Mouse (Mus musculus) left cerebral cortex, adult 9 months (tissue): ENCODE data around the gene Pi4k2b.
"Not testable (repeated sequence)": the region's sequence is repeated elsewhere in the genome, so short reads cannot be mapped to it uniquely, and the experiment has no call there.

Source experiments
- DNase-seq, 2 experiments: peaks; one replicate each; pipeline ENCODE4 v3.0.0; 2022; ENCODE audit warnings: low spot score in 2 of 2

The Pi4k2b gene

GRCm38 (mm10) chr5:52776466-52777354, 35.3 kb downstream of the Pi4k2b start:
- DNase-seq, result not testable (repeated sequence)

GRCm38 (mm10) chr5:52782523-52783250, 41.3 kb downstream of the Pi4k2b start:
- DNase-seq, result peak; percentile 54 to 90

GRCm38 (mm10) chr5:52783251-52783620, 41.9 kb downstream of the Pi4k2b start:
- no peak for DNase-seq

- no peak for DNase-seq
Observed at GRCm38 (mm10) chr5:52783957-52784356, 42.6 kb downstream of the Pi4k2b start.

- no peak for DNase-seq
Observed at GRCm38 (mm10) chr5:52786556-52787322, 45.4 kb downstream of the Pi4k2b start.

GRCm38 (mm10) chr5:52793230-52793629, 51.9 kb downstream of the Pi4k2b start:
- DNase-seq, result no peak

GRCm38 (mm10) chr5:52794109-52794508, 52.7 kb downstream of the Pi4k2b start:
- DNase-seq, result no peak

GRCm38 (mm10) chr5:52799274-52799985, 58.1 kb downstream of the Pi4k2b start:
- no peak for DNase-seq

- no peak for DNase-seq
Observed at GRCm38 (mm10) chr5:52805801-52806200, 64.4 kb downstream of the Pi4k2b start.

- DNase-seq, result no peak
Observed at GRCm38 (mm10) chr5:52806349-52806748, 65.0 kb downstream of the Pi4k2b start.

GRCm38 (mm10) chr5:52807030-52807429, 65.7 kb downstream of the Pi4k2b start:
- DNase-seq, result no peak

GRCm38 (mm10) chr5:52810446-52810845, 69.1 kb downstream of the Pi4k2b start:
- DNase-seq, result no peak

GRCm38 (mm10) chr5:52811056-52811455, 69.7 kb downstream of the Pi4k2b start:
- no peak for DNase-seq

- DNase-seq, result peak in 1 of 2 experiments; percentile 24
Observed at GRCm38 (mm10) chr5:52812456-52812855, 71.1 kb downstream of the Pi4k2b start.

- DNase-seq, result no peak
Observed at GRCm38 (mm10) chr5:52813312-52813711, 71.9 kb downstream of the Pi4k2b start.

GRCm38 (mm10) chr5:52818676-52819075, 77.3 kb downstream of the Pi4k2b start:
- no peak for DNase-seq
